Mouse (Mus musculus): ENCODE measurements around the gene Fa2h. TPM values are rescaled to one million over a fixed set of nuclear protein-coding genes. Genes with fewer than 3 reads are reported as not detected.

Fa2h gene
- polyA plus RNA-seq, 1 experiment from 2014 or later = not detected

DNA sequence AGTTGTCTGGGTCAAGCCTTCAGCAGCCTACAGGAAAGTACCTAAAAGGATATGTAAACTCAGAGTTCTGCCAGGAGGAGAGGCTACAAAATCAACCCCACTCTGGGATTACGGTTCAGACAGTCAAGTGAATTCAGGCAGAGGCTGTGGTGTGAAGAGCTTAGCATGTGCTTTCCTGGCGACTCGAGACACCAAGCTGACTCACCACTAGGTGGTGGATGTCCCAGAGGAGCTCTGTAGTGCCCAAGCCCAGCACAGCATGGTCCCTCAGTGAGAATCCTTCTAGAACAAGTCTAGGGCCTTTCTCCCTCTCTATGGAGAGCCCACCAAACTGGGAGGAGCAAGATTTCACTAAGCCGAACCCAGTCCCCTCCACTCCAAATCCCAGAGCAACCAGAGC lies 9.8 kb upstream of the Fa2h start:
- Histone ChIP-seq H3K9me3 (ENCODE audit: control insufficient read depth, low read length) (no peaks in the 10 kb centered on the region), H3K4me3 (ENCODE audit: low read depth, low read length) (no peak overlapping the region), H3K36me3 (ENCODE audit: control insufficient read depth, insufficient read depth, low read length) (no peaks in the 10 kb centered on the region), H3K4me1 (ENCODE audit: control insufficient read depth, insufficient read depth, low read length) (no peaks in the 10 kb centered on the region), H3K9ac (ENCODE audit: low read length) (no peak overlapping the region), H3K4me2 (no peak overlapping the region), H3K27me3 (ENCODE audit: control insufficient read depth, insufficient read depth, low read length) (no peaks in the 10 kb centered on the region), H3K27ac (ENCODE audit: low read depth, low read length) (no peak overlapping the region)
- WGBS = 49% methylated on average over 4 of the region's 4 CpGs
- ATAC-seq (ENCODE audit: low FRiP score) (no peak), DNase-seq (ENCODE audit: low spot score, missing footprints) (no peak)

DNA sequence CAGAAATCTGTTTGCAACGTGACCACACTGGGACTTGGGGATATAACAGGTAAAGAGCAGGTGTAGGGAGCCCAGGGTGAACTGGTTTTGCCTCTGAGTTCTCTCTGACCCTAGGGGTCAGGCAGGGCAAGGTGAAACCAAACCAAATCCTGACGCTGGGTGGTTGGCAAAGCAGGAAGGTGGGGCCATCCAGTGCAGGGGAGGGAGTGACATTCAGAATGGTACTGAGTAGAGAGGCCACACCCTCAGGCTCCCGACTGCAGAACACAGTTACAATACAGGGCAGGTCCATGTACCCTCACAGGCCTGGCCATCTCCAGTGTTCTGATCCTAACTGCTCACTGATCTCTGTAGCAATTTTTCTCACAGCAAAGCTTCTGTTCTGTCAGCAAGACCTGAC lies 2.4 kb downstream of the Fa2h start:
- WGBS = 26% methylated on average over 3 of the region's 3 CpGs
- H3K4me3 ChIP-seq (ENCODE audit: low read depth, low read length) = no peak overlapping the region
- no peak overlapping the region for H3K9ac ChIP-seq (ENCODE audit: low read length)
- no peak overlapping the region for H3K27ac ChIP-seq (ENCODE audit: low read depth, low read length)
- peaks cover 29% of the 10 kb centered on the region for H3K27me3 ChIP-seq (ENCODE audit: control insufficient read depth, insufficient read depth, low read length)
- no peaks in the 10 kb centered on the region for H3K36me3 ChIP-seq (ENCODE audit: control insufficient read depth, insufficient read depth, low read length)
- no peak for DNase-seq (ENCODE audit: low spot score, missing footprints)
- H3K4me1 ChIP-seq (ENCODE audit: control insufficient read depth, insufficient read depth, low read length) = 0 out of 2 replicates have a peak, but pooled peaks cover 2% of the 10 kb centered on the region
- no peak for ATAC-seq (ENCODE audit: low FRiP score)
- no peak overlapping the region for H3K4me2 ChIP-seq
- no peaks in the 10 kb centered on the region for H3K9me3 ChIP-seq (ENCODE audit: control insufficient read depth, low read length)

DNA sequence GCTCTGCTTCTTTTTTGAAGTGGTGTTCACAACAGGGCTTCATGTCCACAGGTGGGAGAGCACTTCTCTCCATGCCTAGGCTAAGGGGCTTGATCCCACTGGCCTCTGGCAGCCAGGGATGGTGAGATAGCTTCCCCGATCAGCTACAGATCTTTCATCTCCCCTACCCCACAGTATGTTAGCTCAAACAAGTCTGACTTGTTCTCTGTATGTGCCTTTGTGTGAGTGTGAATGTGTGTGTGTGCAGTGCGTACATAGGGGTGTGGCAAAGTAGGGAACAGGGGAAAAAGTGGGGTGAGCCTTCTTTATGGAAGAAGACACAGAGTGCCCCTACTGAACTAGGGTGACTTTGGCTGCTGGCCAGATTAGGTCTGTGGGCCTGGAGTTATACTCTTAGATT lies 2.8 kb downstream of the Fa2h start:
- no peaks in the 10 kb centered on the region for H3K36me3 ChIP-seq (ENCODE audit: control insufficient read depth, insufficient read depth, low read length)
- H3K27ac ChIP-seq (ENCODE audit: low read depth, low read length) = no peak overlapping the region
- no peak for DNase-seq (ENCODE audit: low spot score, missing footprints)
- no peak overlapping the region for H3K9ac ChIP-seq (ENCODE audit: low read length)
- no peak overlapping the region for H3K4me2 ChIP-seq
- 0 out of 2 replicates have a peak, but pooled peaks cover 2% of the 10 kb centered on the region for H3K4me1 ChIP-seq (ENCODE audit: control insufficient read depth, insufficient read depth, low read length)
- ATAC-seq (ENCODE audit: low FRiP score) = no peak
- peaks cover 29% of the 10 kb centered on the region for H3K27me3 ChIP-seq (ENCODE audit: control insufficient read depth, insufficient read depth, low read length)
- H3K4me3 ChIP-seq (ENCODE audit: low read depth, low read length) = no peak overlapping the region
- no peaks in the 10 kb centered on the region for H3K9me3 ChIP-seq (ENCODE audit: control insufficient read depth, low read length)
- 85% methylated on average over 2 of the region's 2 CpGs for WGBS

DNA sequence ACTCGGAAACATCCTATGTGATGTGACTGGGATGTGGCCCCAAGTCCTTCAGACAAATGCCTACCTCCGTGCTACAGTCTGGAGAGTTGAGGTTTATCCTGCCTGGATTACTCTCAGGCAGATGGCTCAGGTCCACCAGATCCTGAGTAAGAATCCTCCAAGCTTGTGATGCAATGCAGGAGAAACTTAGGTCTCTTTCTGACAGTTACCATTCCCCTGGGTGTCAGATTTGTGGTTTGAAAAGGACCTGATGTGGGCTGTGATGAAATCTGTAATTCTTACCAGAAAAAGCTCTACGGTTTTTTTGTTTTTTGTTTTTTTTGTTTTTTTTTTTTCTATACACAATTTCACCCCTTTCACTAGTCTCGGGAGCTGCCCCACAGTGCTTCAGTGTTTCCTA lies 4.0 kb downstream of the Fa2h start:
- Histone ChIP-seq H3K4me3 (ENCODE audit: low read depth, low read length) (no peak overlapping the region), H3K27me3 (ENCODE audit: control insufficient read depth, insufficient read depth, low read length) (peaks cover 26% of the 10 kb centered on the region), H3K4me1 (ENCODE audit: control insufficient read depth, insufficient read depth, low read length) (0 out of 2 replicates have a peak, but pooled peaks cover 2% of the 10 kb centered on the region), H3K4me2 (no peak overlapping the region), H3K36me3 (ENCODE audit: control insufficient read depth, insufficient read depth, low read length) (no peaks in the 10 kb centered on the region), H3K9ac (ENCODE audit: low read length) (no peak overlapping the region), H3K27ac (ENCODE audit: low read depth, low read length) (no peak overlapping the region), H3K9me3 (ENCODE audit: control insufficient read depth, low read length) (no peaks in the 10 kb centered on the region)
- no peak for DNase-seq (ENCODE audit: low spot score, missing footprints)
- 74% methylated on average over 4 of the region's 4 CpGs for WGBS
- no peak for ATAC-seq (ENCODE audit: low FRiP score)

DNA sequence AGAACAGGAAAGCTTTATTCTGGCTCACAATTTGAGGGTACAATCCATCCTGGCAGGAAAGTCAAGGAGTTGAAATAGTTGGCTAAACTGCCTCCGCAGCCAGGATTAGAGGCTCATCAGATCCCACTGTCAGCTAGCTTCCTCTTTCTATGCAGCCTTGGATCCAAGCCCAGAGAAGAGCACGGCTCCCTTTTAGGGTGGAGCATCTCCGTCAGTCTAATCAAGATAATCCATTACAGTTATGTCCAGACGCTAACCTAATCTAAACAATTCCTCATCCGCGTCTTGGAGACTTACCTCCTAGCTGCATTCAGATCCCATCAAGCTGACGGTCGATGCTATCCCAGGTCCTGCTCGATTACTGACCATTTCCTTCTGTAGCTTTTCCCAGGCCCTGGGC lies 7.7 kb downstream of the Fa2h start:
- no peaks in the 10 kb centered on the region for H3K36me3 ChIP-seq (ENCODE audit: control insufficient read depth, insufficient read depth, low read length)
- WGBS = 86% methylated on average over 9 of the region's 9 CpGs
- no peak overlapping the region for H3K27ac ChIP-seq (ENCODE audit: low read depth, low read length)
- H3K4me1 ChIP-seq (ENCODE audit: control insufficient read depth, insufficient read depth, low read length) = no peaks in the 10 kb centered on the region
- no peaks in the 10 kb centered on the region for H3K9me3 ChIP-seq (ENCODE audit: control insufficient read depth, low read length)
- ATAC-seq (ENCODE audit: low FRiP score) (no peak), DNase-seq (ENCODE audit: low spot score, missing footprints) (no peak)
- peaks cover 2% of the 10 kb centered on the region; the same call in 1 of the 2 replicates for H3K27me3 ChIP-seq (ENCODE audit: control insufficient read depth, insufficient read depth, low read length)
- no peak overlapping the region for H3K9ac ChIP-seq (ENCODE audit: low read length)
- no peak overlapping the region for H3K4me3 ChIP-seq (ENCODE audit: low read depth, low read length)
- H3K4me2 ChIP-seq = no peak overlapping the region

DNA sequence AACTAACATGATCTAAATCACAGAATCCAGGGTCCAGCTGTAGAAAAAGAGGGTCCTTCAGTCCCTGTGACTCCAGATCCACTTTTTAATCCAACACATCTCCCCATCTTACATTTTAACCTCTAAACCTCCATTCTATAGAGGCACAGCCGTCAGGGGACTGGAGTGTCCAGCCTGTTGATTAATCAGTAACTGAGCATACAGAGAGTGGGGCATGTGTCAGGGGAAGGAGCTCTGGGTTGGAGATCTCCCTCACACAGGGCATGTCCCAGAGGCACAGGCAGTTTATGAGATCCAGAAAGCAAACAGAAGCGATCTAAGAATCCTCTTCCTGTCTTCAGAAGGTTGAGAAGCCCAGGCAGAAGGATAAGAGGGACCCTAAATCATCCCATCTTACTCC lies 9.0 kb downstream of the Fa2h start:
- Histone ChIP-seq H3K9ac (ENCODE audit: low read length) (no peak overlapping the region), H3K27ac (ENCODE audit: low read depth, low read length) (no peak overlapping the region), H3K4me3 (ENCODE audit: low read depth, low read length) (no peak overlapping the region), H3K4me1 (ENCODE audit: control insufficient read depth, insufficient read depth, low read length) (no peaks in the 10 kb centered on the region), H3K36me3 (ENCODE audit: control insufficient read depth, insufficient read depth, low read length) (no peaks in the 10 kb centered on the region), H3K4me2 (no peak overlapping the region), H3K27me3 (ENCODE audit: control insufficient read depth, insufficient read depth, low read length) (no peaks in the 10 kb centered on the region), H3K9me3 (ENCODE audit: control insufficient read depth, low read length) (no peaks in the 10 kb centered on the region)
- ATAC-seq (ENCODE audit: low FRiP score) (no peak), DNase-seq (ENCODE audit: low spot score, missing footprints) (no peak)
- whole genome bisulfite sequencing = 58% methylated on average over 2 of the region's 2 CpGs

DNA sequence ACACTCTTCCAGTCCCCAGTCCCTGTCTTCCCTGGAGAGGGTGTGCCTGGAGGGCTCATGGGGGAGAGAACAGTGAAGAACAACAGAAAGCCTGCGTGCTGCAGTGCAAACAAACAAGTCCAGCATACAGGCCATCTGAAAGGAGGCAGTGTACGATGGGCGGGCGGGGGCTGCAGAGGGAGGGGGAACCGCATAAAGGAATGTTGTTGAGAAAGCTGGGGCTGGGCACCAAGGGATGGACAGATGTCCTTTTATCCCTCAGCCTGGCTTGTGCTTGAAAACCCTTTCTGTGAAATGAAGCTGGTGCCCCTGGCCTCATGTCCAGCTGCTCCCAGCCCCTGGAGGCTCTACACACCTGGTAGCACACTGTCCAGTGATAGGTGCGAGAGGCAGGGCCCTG lies 18.4 kb downstream of the Fa2h start:
- no peak for DNase-seq (ENCODE audit: low spot score, missing footprints)
- Histone ChIP-seq H3K9ac (ENCODE audit: low read length) (no peak overlapping the region), H3K4me3 (ENCODE audit: low read depth, low read length) (no peak overlapping the region), H3K9me3 (ENCODE audit: control insufficient read depth, low read length) (no peaks in the 10 kb centered on the region), H3K4me2 (no peak overlapping the region), H3K27me3 (ENCODE audit: control insufficient read depth, insufficient read depth, low read length) (no peaks in the 10 kb centered on the region), H3K4me1 (ENCODE audit: control insufficient read depth, insufficient read depth, low read length) (no peaks in the 10 kb centered on the region), H3K36me3 (ENCODE audit: control insufficient read depth, insufficient read depth, low read length) (no peaks in the 10 kb centered on the region), H3K27ac (ENCODE audit: low read depth, low read length) (no peak overlapping the region)
- 60% methylated on average over 6 of the region's 6 CpGs for WGBS
- no peak for ATAC-seq (ENCODE audit: low FRiP score)

DNA sequence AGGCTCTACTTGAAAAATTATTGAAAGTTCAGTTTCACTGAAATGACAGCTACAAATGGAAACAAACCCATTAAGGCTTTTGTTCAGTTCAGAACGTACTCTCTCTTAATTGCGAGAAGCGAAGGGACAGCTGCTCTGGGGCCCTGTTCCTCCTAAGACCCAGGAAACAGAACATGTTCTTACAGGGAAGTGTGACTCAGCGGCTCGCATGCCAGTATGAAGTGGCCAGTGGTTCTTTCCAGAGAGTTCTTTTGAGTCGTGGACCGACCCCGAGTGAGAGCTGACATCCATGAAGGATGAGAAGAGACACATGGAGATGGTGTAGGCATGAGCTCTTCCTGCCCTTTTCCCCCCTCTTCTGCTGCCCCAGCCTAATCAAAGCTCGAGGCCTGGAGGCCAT lies 23.9 kb downstream of the Fa2h start:
- no peaks in the 10 kb centered on the region for H3K36me3 ChIP-seq (ENCODE audit: control insufficient read depth, insufficient read depth, low read length)
- H3K9ac ChIP-seq (ENCODE audit: low read length) = no peak overlapping the region
- H3K27ac ChIP-seq (ENCODE audit: low read depth, low read length) = no peak overlapping the region
- no peak overlapping the region for H3K4me3 ChIP-seq (ENCODE audit: low read depth, low read length)
- ATAC-seq (ENCODE audit: low FRiP score) (no peak), DNase-seq (ENCODE audit: low spot score, missing footprints) (no peak)
- H3K4me1 ChIP-seq (ENCODE audit: control insufficient read depth, insufficient read depth, low read length) = no peaks in the 10 kb centered on the region
- 93% methylated on average over 9 of the region's 9 CpGs for WGBS
- no peaks in the 10 kb centered on the region for H3K27me3 ChIP-seq (ENCODE audit: control insufficient read depth, insufficient read depth, low read length)
- no peaks in the 10 kb centered on the region for H3K9me3 ChIP-seq (ENCODE audit: control insufficient read depth, low read length)
- no peak overlapping the region for H3K4me2 ChIP-seq

DNA sequence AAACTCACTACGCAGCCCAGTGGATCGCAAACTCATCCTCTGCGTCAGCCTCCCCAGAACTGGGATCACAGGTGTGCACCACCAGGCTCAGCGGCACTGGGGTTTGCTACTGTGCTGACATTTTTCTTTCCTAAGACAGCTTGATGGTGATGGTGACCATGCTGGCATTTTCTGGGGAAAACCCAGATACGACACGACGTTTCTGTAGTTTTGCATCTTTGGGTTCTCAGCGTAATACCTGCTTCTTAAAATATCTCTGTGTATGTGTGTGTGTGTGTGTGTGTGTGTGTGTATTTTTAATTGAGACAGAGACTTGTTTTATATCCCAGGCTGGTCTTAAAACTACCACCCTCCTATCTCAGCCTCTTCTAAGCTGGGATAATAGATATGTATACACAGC lies 26.3 kb downstream of the Fa2h start:
- Histone ChIP-seq H3K27me3 (ENCODE audit: control insufficient read depth, insufficient read depth, low read length) (no peaks in the 10 kb centered on the region), H3K27ac (ENCODE audit: low read depth, low read length) (no peak overlapping the region), H3K9ac (ENCODE audit: low read length) (no peak overlapping the region), H3K4me3 (ENCODE audit: low read depth, low read length) (no peak overlapping the region), H3K4me2 (no peak overlapping the region), H3K4me1 (ENCODE audit: control insufficient read depth, insufficient read depth, low read length) (no peaks in the 10 kb centered on the region), H3K36me3 (ENCODE audit: control insufficient read depth, insufficient read depth, low read length) (no peaks in the 10 kb centered on the region), H3K9me3 (ENCODE audit: control insufficient read depth, low read length) (no peaks in the 10 kb centered on the region)
- ATAC-seq (ENCODE audit: low FRiP score) (no peak), DNase-seq (ENCODE audit: low spot score, missing footprints) (no peak)
- 78% methylated on average over 8 of the region's 8 CpGs for WGBS

All from midbrain, embryonic 11.5 days (tissue).